Mouse (Mus musculus) lung, embryonic 15.5 days (tissue): ENCODE results near the gene Lpxn. TPM values are rescaled to one million over a fixed set of nuclear protein-coding genes. Genes with fewer than 3 reads are reported as not detected.

Experiments used
- ATAC-seq: fragments of 200-750 bp; cut with Nextera tagmentation; 2 replicates; pipeline ENCODE4 v1.8.0; 2017; ENCODE audit warnings: moderate number of reproducible peaks, borderline replicate concordance; ENCODE audit not compliant: low FRiP score, low TSS enrichment; ENCODE audit errors: extremely low read depth
- H3K27ac ChIP-seq: fragments of 300-500 bp; sonication (generic); 2 replicates; pipeline ENCODE4 v1.5.1; 2015; ENCODE audit warnings: moderate library complexity, mild to moderate bottlenecking, inconsistent platforms
- H3K27me3 ChIP-seq: fragments of 300-500 bp; sonication (generic); 2 replicates; pipeline ENCODE4 v1.6.1; 2015; ENCODE audit warnings: inconsistent platforms
- H3K36me3 ChIP-seq: fragments of 300-500 bp; sonication (generic); 2 replicates; pipeline ENCODE4 v1.6.1; 2015; ENCODE audit warnings: inconsistent platforms
- H3K4me1 ChIP-seq: fragments of 300-500 bp; sonication (generic); 2 replicates; pipeline ENCODE4 v1.6.1; 2015; ENCODE audit warnings: inconsistent platforms
- H3K4me2 ChIP-seq: fragments of 300-500 bp; sonication (generic); 2 replicates; pipeline ENCODE4 v1.6.1; 2015; ENCODE audit warnings: inconsistent platforms, mild to moderate bottlenecking, moderate library complexity
- H3K4me3 ChIP-seq: fragments of 300-500 bp; sonication (generic); 2 replicates; pipeline ENCODE4 v1.5.1; 2015; ENCODE audit warnings: mild to moderate bottlenecking, inconsistent platforms
- H3K9ac ChIP-seq: fragments of 300-500 bp; sonication (generic); 2 replicates; pipeline ENCODE4 v1.6.1; 2015; ENCODE audit warnings: inconsistent platforms
- H3K9me3 ChIP-seq: fragments of 300-500 bp; sonication (generic); 2 replicates; pipeline ENCODE4 v1.6.1; 2016; ENCODE audit warnings: inconsistent platforms
- WGBS: fragments of 180-500 bp; shearing (Covaris S2); methylation state at CpG from one replicate; pipeline ENCODE4 v1.1.7; 2015; 5-methylcytosine and 5-hydroxymethylcytosine counted together
- polyA plus RNA-seq: library from polyadenylated mRNA; unstranded; fragments of >200 nt; fragmentation: Nextera tagmentation; extraction: Ambion mirVana; gene quantifications from 2 replicates; pipeline ENCODE4 v1.2.1, GENCODE M21; 2015

The Lpxn gene
- polyA plus RNA-seq, 1 experiment from 2014 or later: 2.5 TPM

DNA sequence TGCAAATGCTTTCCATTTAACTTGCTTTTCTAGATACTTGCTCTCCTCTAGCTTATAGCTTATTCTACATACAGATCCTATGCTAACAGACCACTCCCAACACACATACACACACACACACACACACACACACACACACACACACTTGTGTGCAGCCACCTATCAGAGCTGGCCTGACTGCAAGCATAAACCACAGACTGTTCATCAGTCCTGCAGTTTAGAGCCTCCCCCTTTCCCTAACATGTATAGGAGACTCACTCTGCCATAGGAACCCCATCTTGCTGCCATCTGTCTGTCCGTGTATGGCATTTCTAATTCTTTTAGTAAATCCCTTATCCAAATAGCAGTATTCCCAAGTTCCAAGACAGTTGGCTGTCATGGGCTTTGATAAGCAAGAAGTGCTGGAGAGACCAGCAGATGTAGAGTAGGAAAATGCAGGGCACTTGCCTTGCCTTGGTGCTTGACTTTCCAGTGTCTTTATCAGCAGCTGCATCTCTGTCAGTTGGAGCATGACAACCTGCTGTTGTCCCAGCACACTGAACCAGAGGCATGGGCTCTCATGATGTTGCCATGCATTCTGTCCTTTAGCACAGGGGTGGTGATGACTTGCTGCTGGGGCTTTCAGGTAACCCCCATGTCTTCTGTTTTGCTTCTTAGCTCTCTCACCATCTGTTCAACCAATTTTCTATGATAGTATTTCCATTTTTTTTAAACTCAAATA, 16.8 kb downstream of the Lpxn start:
- ATAC-seq: no peak
- Histone ChIP-seq H3K36me3 (no peaks in the 10 kb centered on the region), H3K9ac (no peak overlapping the region), H3K4me1 (no peaks in the 10 kb centered on the region), H3K27me3 (no peaks in the 10 kb centered on the region), H3K9me3 (no peaks in the 10 kb centered on the region), H3K27ac (no peak overlapping the region), H3K4me2 (no peak overlapping the region), H3K4me3 (no peak overlapping the region)
- WGBS: 63% methylated on average over 1 of the region's 1 CpGs

GRCm38 (mm10) chr19:12813883-12814282, 17.9 kb downstream of the Lpxn start:
- no peak overlapping the region for H3K27ac ChIP-seq
- no peak overlapping the region for H3K4me3 ChIP-seq
- no peaks in the 10 kb centered on the region for H3K9me3 ChIP-seq
- no peak overlapping the region for H3K9ac ChIP-seq
- 73% methylated on average over 1 of the region's 1 CpGs for WGBS
- H3K4me2 ChIP-seq: no peak overlapping the region
- no peaks in the 10 kb centered on the region for H3K4me1 ChIP-seq
- ATAC-seq: no peak
- no peaks in the 10 kb centered on the region for H3K36me3 ChIP-seq
- no peaks in the 10 kb centered on the region for H3K27me3 ChIP-seq

GRCm38 (mm10) chr19:12818507-12818906, 22.5 kb downstream of the Lpxn start:
- Histone ChIP-seq H3K4me2 (no peak overlapping the region), H3K4me1 (no peaks in the 10 kb centered on the region), H3K4me3 (no peak overlapping the region), H3K27ac (no peak overlapping the region), H3K27me3 (no peaks in the 10 kb centered on the region), H3K9me3 (no peaks in the 10 kb centered on the region), H3K9ac (no peak overlapping the region), H3K36me3 (no peaks in the 10 kb centered on the region)
- WGBS: 74% methylated on average over 1 of the region's 1 CpGs
- ATAC-seq: no peak

DNA sequence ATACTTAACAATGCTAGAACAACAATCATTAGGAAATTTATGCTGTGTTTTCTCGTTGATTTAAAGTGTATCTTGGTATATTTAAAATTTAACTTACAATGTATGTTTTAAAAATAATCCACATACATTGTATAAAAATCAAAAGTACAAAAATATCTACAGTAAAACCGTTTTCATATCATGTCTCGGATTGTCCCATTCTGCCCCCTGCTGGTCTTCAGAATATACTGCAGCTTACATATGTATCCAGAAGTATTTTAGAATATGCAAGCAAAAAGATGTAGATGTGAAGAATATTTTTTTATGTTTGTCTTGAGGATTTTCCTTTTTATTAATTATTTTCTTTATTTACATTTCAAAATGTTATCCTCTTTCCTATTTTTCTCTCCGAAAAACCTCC, 24.4 kb downstream of the Lpxn start:
- Histone ChIP-seq H3K9me3 (no peaks in the 10 kb centered on the region), H3K27me3 (no peaks in the 10 kb centered on the region), H3K27ac (no peak overlapping the region), H3K4me2 (no peak overlapping the region), H3K4me1 (no peaks in the 10 kb centered on the region), H3K9ac (no peak overlapping the region), H3K4me3 (no peak overlapping the region), H3K36me3 (no peaks in the 10 kb centered on the region)
- no peak for ATAC-seq
- whole genome bisulfite sequencing: 15% methylated on average over 4 of the region's 4 CpGs

- Histone ChIP-seq H3K9ac (no peak overlapping the region), H3K36me3 (no peaks in the 10 kb centered on the region), H3K9me3 (no peaks in the 10 kb centered on the region), H3K4me3 (no peak overlapping the region), H3K27me3 (no peaks in the 10 kb centered on the region), H3K4me1 (no peaks in the 10 kb centered on the region), H3K4me2 (no peak overlapping the region), H3K27ac (no peak overlapping the region)
- 73% methylated on average over 4 of the region's 4 CpGs for WGBS
- no peak for ATAC-seq
Observed at GRCm38 (mm10) chr19:12824549-12824948, 28.6 kb downstream of the Lpxn start.

GRCm38 (mm10) chr19:12830823-12831430, 34.9 kb downstream of the Lpxn start:
- no peaks in the 10 kb centered on the region for H3K9me3 ChIP-seq
- no peaks in the 10 kb centered on the region for H3K36me3 ChIP-seq
- H3K4me1 ChIP-seq: no peaks in the 10 kb centered on the region
- ATAC-seq: no peak
- no peak overlapping the region for H3K27ac ChIP-seq
- H3K4me2 ChIP-seq: no peak overlapping the region
- 62% methylated on average over 2 of the region's 2 CpGs for WGBS
- no peak overlapping the region for H3K9ac ChIP-seq
- no peaks in the 10 kb centered on the region for H3K27me3 ChIP-seq
- no peak overlapping the region for H3K4me3 ChIP-seq

DNA sequence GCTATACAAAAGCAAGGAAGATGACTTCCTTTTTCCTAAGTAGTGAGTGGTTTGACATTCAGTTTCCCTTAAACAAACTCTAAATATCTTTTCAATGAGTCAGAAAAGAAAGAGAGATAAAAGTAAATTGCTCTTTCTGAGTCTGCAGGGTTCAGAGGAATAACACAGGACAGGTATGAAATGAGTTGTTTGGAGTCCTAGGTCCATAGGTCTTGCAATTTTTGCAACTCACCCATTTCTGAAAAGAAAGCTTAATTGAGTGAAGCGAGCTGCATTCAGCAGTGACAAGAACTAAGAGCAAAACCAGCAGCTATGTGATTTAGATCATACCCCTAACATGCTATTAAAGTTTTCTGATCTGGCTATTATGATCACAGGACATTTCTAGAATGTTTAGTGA, 35.6 kb downstream of the Lpxn start:
- H3K9ac ChIP-seq: no peak overlapping the region
- H3K27ac ChIP-seq: no peak overlapping the region
- no peaks in the 10 kb centered on the region for H3K27me3 ChIP-seq
- no peak overlapping the region for H3K4me2 ChIP-seq
- no peak overlapping the region for H3K4me3 ChIP-seq
- no peaks in the 10 kb centered on the region for H3K36me3 ChIP-seq
- no peaks in the 10 kb centered on the region for H3K4me1 ChIP-seq
- no peaks in the 10 kb centered on the region for H3K9me3 ChIP-seq
- no peak for ATAC-seq
- 68% methylated on average over 1 of the region's 1 CpGs for WGBS

DNA sequence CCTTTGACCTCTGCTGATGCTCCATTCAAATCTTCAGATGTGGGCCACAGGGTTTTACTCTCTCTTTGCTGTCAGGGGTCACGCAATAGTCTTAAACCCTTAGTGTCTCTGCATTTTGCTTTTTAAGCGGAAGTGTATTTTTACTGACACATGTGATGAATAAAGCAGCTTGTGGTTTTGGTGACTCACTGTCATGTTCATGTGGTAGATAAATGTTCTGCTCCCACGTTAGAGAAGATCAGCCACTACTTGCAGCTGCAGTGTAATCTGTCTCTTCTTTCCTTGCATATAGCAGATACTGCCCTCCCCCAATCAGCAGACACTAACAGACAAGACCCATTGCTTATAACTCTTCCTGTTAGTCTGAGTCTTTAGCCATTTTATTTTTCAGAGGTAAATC, 37.6 kb downstream of the Lpxn start:
- peak; percentile 35; the same call in 1 of the 2 replicates for ATAC-seq
- no peak overlapping the region for H3K27ac ChIP-seq
- no peak overlapping the region for H3K9ac ChIP-seq
- H3K36me3 ChIP-seq: no peaks in the 10 kb centered on the region
- H3K9me3 ChIP-seq: no peaks in the 10 kb centered on the region
- WGBS: 69% methylated on average over 3 of the region's 3 CpGs
- H3K4me1 ChIP-seq: no peaks in the 10 kb centered on the region
- no peak overlapping the region for H3K4me2 ChIP-seq
- H3K4me3 ChIP-seq: no peak overlapping the region
- H3K27me3 ChIP-seq: no peaks in the 10 kb centered on the region

DNA sequence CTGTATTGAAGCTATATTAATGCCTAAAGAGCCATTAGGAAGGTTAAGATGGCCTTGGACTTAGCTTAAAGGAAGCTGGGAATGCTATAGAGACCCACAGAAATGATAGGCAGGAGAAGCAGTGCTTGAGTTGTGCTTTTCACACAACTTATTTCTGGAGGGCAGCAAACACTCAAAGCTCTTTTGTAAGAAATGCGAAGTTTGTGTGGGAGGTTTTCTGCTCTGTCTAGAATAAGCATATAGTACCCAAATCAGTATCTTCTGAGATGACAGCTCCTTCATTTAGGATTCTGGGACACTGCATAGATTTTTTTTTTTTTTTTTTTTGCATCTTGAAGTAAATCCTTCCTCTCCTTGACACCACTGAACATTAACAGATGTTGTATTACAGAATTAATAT, 42.5 kb downstream of the Lpxn start:
- Histone ChIP-seq H3K9me3 (no peaks in the 10 kb centered on the region), H3K4me3 (no peak overlapping the region), H3K27ac (no peak overlapping the region), H3K4me1 (no peaks in the 10 kb centered on the region), H3K4me2 (no peak overlapping the region), H3K36me3 (no peaks in the 10 kb centered on the region), H3K27me3 (no peaks in the 10 kb centered on the region), H3K9ac (no peak overlapping the region)
- no peak for ATAC-seq
- 89% methylated on average over 1 of the region's 1 CpGs for WGBS

DNA sequence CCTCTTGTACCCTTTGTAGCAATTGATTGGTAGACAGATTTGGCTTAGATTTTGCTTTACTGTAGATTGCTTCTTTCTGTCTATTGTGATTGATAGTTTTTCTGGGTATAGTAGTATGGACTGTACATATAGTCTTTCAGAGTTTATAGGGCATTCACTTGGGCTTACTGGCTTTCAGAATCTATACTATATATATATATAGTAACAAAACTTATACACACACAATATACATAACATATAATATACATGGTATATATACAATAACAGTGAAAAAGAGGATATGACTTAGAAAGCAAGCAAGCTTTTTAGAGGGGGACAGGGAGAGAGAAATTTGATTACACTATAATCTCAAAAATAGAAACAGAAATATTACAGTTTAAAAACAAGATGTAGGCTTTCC, 50.4 kb downstream of the Lpxn start, which contains the start of gene Gm5244:
TSS of gene Gm5244 (plus strand) at position 301 of the 400 bp plus-strand sequence.
- Histone ChIP-seq H3K4me1 (no peaks in the 10 kb centered on the region), H3K36me3 (no peaks in the 10 kb centered on the region), H3K9me3 (no peaks in the 10 kb centered on the region), H3K27ac (no peak within 1 kb of the TSS), H3K4me3 (no peak within 1 kb of the TSS), H3K27me3 (no peaks in the 10 kb centered on the region), H3K4me2 (no peak within 1 kb of the TSS), H3K9ac (no peak within 1 kb of the TSS)
- ATAC-seq: no peak

GRCm38 (mm10) chr19:12856983-12857382, 61.0 kb downstream of the Lpxn start, which contains the start of gene Olfr1444:
Gene Olfr1444, plus strand, starts transcription at chr19:12857283.
- H3K4me2 ChIP-seq: no peak within 1 kb of the TSS

More at GRCm38 (mm10) chr19:12856983-12857382, 61.0 kb downstream of the Lpxn start, which contains the start of gene Olfr1444:
- no peaks in the 10 kb centered on the region for H3K36me3 ChIP-seq
- no peak within 1 kb of the TSS for H3K4me3 ChIP-seq
- H3K9me3 ChIP-seq: no peaks in the 10 kb centered on the region
- no peak within 1 kb of the TSS for H3K9ac ChIP-seq
- H3K4me1 ChIP-seq: no peaks in the 10 kb centered on the region
- no peak for ATAC-seq
- H3K27me3 ChIP-seq: no peaks in the 10 kb centered on the region
- H3K27ac ChIP-seq: no peak within 1 kb of the TSS
- 51% methylated on average over 1 of the region's 1 CpGs for WGBS
